Mouse (Mus musculus): ENCODE measurements around the gene P3h4.

GRCm38 (mm10) chr11:100393733-100394132 lies 20.9 kb downstream of the P3h4 start:
- TF ChIP-seq GATA1 (IDR thresholded peaks at IDR 0.05; ENCODE audit: low read length) (no peak), TAL1 (IDR thresholded peaks at IDR 0.05; ENCODE audit: low read length) (no peak)
